Mouse (Mus musculus): Measurements from ENCODE around the gene Atic. TPM values are rescaled to one million over a fixed set of nuclear protein-coding genes. Genes with fewer than 3 reads are reported as not detected.

Gene Atic
- polyA plus RNA-seq, 1 experiment from 2014 or later = 64.2 TPM

DNA sequence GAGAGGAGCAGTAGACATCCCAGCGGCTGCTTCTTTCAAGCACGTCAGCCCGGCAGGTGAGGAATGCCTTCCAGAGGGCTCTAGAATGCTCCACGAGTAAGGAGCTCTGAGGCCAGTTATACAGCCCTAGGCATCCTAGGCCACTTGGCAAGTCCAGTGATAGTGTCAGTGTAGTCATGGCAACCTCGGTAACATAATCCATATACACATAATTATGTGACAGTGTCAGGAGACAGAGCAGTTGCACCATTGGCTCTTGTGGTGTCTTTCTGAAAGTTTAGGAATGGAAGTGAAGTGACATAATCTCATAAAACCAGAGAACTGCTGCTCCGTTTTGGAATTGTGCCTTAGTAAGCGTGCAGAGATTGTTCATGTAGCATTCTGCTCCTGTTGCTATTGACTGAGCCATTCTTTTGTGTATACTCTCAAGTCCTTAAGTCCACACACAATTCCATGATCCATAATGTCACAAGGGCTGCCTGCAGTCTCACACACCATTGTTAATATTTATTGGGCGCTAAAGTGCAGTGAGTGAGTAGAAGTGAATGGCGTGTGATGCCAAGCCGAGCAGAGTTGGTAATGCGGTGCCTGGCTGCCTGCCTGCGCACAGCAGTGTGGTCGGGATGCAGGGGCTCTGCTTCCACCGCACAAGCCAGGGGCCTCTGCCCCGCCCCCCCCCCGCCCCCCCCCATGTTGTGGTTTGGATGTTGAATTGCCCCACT, 11.1 kb downstream of the Atic start:
- no peaks in the 10 kb centered on the region for H3K4me1 ChIP-seq (replicated peaks)
- 83% methylated on average over 16 of the region's 16 CpGs for WGBS
- no peak overlapping the region for H3K27ac ChIP-seq
- H3K9me3 ChIP-seq = no peaks in the 10 kb centered on the region
- no peak overlapping the region for H3K4me2 ChIP-seq
- no peak overlapping the region for H3K4me3 ChIP-seq (replicated peaks)
- no peak overlapping the region for H3K9ac ChIP-seq (replicated peaks)
- ATAC-seq (ENCODE audit: insufficient number of reproducible peaks, insufficient read depth, low FRiP score, low TSS enrichment, low read depth) = no peak
- H3K27me3 ChIP-seq = no peaks in the 10 kb centered on the region
- peaks cover 94% of the 10 kb centered on the region for H3K36me3 ChIP-seq

DNA sequence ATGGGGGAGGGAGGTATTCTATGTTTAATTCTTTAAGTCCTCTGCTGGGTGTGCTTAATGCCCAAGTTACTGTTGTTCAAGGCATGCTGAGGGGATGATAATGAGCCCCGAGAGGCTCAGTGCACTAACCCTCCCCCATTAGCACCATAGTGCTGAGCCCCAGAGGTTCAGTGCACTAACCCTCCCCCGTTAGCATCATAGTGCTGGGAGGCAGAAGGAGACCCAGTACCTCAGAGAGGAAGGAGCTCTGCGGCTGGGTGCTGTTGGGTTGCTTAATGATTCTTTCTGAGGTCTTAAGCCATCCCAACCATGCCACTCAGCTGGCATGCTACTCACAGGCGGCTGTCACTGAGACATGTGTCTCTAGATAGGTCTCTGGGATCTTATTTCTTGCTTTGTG, 13.2 kb downstream of the Atic start:
- Histone ChIP-seq H3K27me3 (no peaks in the 10 kb centered on the region), H3K9me3 (no peaks in the 10 kb centered on the region), H3K4me3 (replicated peaks) (no peak overlapping the region), H3K36me3 (peaks cover 89% of the 10 kb centered on the region), H3K9ac (replicated peaks) (no peak overlapping the region), H3K4me2 (no peak overlapping the region), H3K4me1 (replicated peaks) (no peaks in the 10 kb centered on the region), H3K27ac (no peak overlapping the region)
- 88% methylated on average over 4 of the region's 4 CpGs for WGBS
- no peak for ATAC-seq (ENCODE audit: insufficient number of reproducible peaks, insufficient read depth, low FRiP score, low TSS enrichment, low read depth)

DNA sequence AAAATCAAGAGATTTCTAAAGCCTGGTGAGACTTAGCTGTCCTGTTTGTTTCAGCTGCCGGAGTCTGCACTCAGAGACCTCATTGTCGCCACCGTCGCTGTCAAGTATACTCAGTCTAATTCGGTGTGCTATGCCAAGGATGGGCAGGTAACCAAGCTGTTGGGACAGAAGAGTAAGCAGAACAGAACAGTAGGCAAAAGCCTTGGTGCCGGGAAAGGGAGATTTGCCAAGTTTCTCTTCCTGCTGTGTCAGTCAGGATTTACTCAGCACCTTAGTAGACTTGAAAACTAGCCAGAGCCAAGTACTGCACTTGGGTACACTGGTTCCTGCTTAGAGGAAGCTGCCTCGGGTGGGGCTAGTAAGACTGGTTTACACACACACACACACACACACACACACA, 19.0 kb downstream of the Atic start:
- H3K4me3 ChIP-seq (replicated peaks) = no peak overlapping the region
- H3K27ac ChIP-seq = no peak overlapping the region
- no peak overlapping the region for H3K4me2 ChIP-seq
- H3K4me1 ChIP-seq (replicated peaks) = no peaks in the 10 kb centered on the region
- H3K27me3 ChIP-seq = no peaks in the 10 kb centered on the region
- 95% methylated on average over 7 of the region's 7 CpGs for WGBS
- no peak for ATAC-seq (ENCODE audit: insufficient number of reproducible peaks, insufficient read depth, low FRiP score, low TSS enrichment, low read depth)
- peaks cover 90% of the 10 kb centered on the region for H3K36me3 ChIP-seq
- H3K9ac ChIP-seq (replicated peaks) = no peak overlapping the region
- H3K9me3 ChIP-seq = no peaks in the 10 kb centered on the region

DNA sequence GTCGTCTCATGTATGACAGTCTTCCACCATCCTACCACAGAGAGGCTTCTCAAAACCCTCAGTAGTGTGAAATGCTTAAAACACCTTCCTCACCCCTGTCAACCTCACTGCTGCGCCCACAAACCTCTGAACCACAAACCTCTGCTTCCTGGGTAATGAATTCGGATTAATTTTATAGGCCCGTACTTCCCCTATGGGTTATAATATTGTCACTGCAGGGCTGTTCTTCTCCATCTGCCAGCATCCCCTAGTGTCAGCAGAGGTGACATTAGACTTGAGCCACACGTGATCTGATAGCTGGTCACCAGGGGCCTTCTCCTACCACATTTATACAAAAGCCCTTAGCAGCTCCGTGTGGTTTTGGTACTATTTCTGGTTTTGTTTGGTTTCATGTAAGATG, 19.9 kb downstream of the Atic start:
- Histone ChIP-seq H3K27me3 (no peaks in the 10 kb centered on the region), H3K4me3 (replicated peaks) (no peak overlapping the region), H3K4me2 (no peak overlapping the region), H3K9ac (replicated peaks) (no peak overlapping the region), H3K36me3 (peaks cover 81% of the 10 kb centered on the region), H3K4me1 (replicated peaks) (no peaks in the 10 kb centered on the region), H3K9me3 (no peaks in the 10 kb centered on the region), H3K27ac (no peak overlapping the region)
- no peak for ATAC-seq (ENCODE audit: insufficient number of reproducible peaks, insufficient read depth, low FRiP score, low TSS enrichment, low read depth)
- 92% methylated on average over 6 of the region's 6 CpGs for WGBS

DNA sequence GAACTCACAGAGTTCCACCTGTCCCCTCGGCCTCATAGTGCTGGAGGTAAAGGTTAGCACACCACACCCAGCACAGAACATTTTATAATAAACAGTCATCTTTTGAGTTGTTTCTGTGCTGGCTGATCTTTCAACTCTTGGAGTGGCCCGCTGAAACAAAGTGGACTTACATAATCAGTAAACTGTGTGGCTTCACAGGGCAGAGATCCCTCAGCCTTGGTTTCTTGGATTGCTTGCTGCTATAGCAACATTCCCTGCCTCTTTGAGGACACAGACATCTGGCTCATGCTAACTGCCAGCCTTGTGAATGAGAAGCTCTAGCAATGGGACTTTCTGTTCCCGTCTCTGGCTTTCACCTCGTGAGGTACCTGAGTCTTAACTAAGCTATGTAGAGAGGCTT, 22.6 kb downstream of the Atic start:
- 89% methylated on average over 4 of the region's 4 CpGs for WGBS
- no peak overlapping the region for H3K4me2 ChIP-seq
- peaks cover 64% of the 10 kb centered on the region for H3K36me3 ChIP-seq

DNA sequence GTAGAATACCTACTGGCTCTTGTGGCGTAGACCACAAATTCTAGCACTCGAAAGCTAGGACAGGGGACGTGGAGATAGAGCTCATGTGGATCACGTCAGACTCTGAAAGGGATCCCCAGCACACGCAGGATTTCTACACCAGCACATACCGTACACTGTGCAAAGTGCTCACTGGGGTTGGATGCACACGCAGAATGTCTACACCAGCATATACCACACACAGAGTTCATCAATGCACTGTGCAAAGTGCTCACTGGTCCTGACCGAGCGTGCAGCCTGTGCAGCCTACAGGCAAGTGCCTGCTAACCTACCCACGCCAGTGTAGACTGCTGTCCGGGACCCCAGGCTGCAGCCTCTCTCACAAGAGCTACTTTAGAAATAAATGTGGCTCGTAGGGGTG, 23.5 kb downstream of the Atic start:
- Histone ChIP-seq H3K4me3 (replicated peaks) (no peak overlapping the region), H3K4me2 (no peak overlapping the region), H3K9me3 (no peaks in the 10 kb centered on the region), H3K36me3 (peaks cover 68% of the 10 kb centered on the region), H3K27me3 (no peaks in the 10 kb centered on the region), H3K4me1 (replicated peaks) (no peaks in the 10 kb centered on the region), H3K27ac (no peak overlapping the region), H3K9ac (replicated peaks) (no peak overlapping the region)
- ATAC-seq (ENCODE audit: insufficient number of reproducible peaks, insufficient read depth, low FRiP score, low TSS enrichment, low read depth) = no peak
- WGBS = 93% methylated on average over 12 of the region's 12 CpGs

More for the DNA sequence above, 22.6 kb downstream of the Atic start:
- Histone ChIP-seq H3K27me3 (no peaks in the 10 kb centered on the region), H3K9ac (replicated peaks) (no peak overlapping the region), H3K9me3 (no peaks in the 10 kb centered on the region), H3K27ac (no peak overlapping the region), H3K4me1 (replicated peaks) (no peaks in the 10 kb centered on the region), H3K4me3 (replicated peaks) (no peak overlapping the region)
- no peak for ATAC-seq (ENCODE audit: insufficient number of reproducible peaks, insufficient read depth, low FRiP score, low TSS enrichment, low read depth)

DNA sequence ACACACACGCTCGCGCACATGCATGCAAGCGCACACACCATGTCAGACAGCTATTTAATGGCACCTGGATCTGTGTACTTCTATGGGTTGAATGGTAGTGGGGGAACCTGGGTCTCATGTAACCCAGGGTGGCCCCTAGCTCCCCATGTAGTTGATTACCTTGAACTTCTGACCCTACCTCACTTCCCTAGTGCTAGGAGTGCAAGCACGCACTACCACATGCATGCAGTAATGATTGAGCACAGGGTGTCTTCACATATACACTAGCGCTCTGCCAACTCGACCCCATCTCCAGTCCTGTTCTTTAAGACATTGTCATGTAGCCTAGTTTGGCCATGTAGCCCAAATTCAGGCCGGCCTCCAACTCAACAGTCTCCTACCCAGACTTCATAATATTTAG, 26.4 kb downstream of the Atic start:
- no peak for ATAC-seq (ENCODE audit: insufficient number of reproducible peaks, insufficient read depth, low FRiP score, low TSS enrichment, low read depth)
- H3K9ac ChIP-seq (replicated peaks) = no peak overlapping the region
- H3K4me1 ChIP-seq (replicated peaks) = no peaks in the 10 kb centered on the region
- no peak overlapping the region for H3K4me3 ChIP-seq (replicated peaks)
- H3K27ac ChIP-seq = no peak overlapping the region
- H3K4me2 ChIP-seq = no peak overlapping the region
- no peaks in the 10 kb centered on the region for H3K9me3 ChIP-seq
- 90% methylated on average over 8 of the region's 8 CpGs for WGBS
- no peaks in the 10 kb centered on the region for H3K27me3 ChIP-seq
- H3K36me3 ChIP-seq = peaks cover 69% of the 10 kb centered on the region

DNA sequence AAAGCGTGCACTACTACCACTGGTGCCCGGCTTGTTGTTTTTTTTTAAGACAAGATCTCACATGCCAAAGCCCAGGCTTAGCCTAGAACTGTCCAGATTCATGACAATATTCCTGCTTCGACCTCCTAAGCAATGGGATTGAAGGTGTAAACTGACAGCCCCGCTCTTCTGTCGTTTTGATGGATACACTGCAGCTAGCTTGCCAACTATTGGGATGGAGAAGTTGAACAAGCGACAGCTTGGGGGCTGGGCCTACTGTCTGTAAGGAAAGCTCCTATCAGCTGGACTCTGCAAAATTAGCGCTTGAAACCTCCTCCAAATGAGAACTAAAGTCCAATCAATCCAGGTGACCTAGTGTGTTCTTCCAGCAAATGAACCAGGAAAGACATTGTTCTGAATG, 26.9 kb downstream of the Atic start:
- Histone ChIP-seq H3K4me1 (replicated peaks) (no peaks in the 10 kb centered on the region), H3K4me3 (replicated peaks) (no peak overlapping the region), H3K27me3 (no peaks in the 10 kb centered on the region), H3K27ac (no peak overlapping the region), H3K9me3 (no peaks in the 10 kb centered on the region), H3K9ac (replicated peaks) (no peak overlapping the region), H3K4me2 (no peak overlapping the region), H3K36me3 (peaks cover 69% of the 10 kb centered on the region)
- WGBS = 91% methylated on average over 7 of the region's 7 CpGs
- ATAC-seq (ENCODE audit: insufficient number of reproducible peaks, insufficient read depth, low FRiP score, low TSS enrichment, low read depth) = no peak

DNA sequence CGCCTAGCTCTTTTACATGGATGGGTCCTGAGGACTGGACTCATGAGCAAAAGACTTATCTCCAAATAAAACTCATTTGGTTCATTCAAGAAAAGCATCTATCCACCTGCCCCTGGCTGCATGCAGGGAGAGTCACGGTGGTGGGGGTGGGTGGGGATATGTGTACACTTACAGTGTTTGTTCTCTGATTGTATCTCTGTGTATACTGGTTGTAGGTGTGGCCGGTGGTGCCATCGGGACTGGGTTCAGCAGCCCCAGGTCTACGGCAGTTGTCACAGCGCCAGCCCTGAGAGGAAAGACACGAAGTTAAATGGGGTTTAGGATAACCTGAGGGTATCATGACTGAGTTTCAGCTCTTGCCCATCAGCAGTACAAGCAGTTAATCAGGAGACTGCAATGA, 29.7 kb downstream of the Atic start:
- Histone ChIP-seq H3K9ac (replicated peaks) (no peak overlapping the region), H3K36me3 (peaks cover 78% of the 10 kb centered on the region), H3K27ac (no peak overlapping the region), H3K27me3 (no peaks in the 10 kb centered on the region), H3K4me2 (no peak overlapping the region), H3K4me3 (replicated peaks) (no peak overlapping the region), H3K4me1 (replicated peaks) (no peaks in the 10 kb centered on the region), H3K9me3 (no peaks in the 10 kb centered on the region)
- WGBS = 93% methylated on average over 7 of the region's 7 CpGs
- ATAC-seq (ENCODE audit: insufficient number of reproducible peaks, insufficient read depth, low FRiP score, low TSS enrichment, low read depth) = no peak

DNA sequence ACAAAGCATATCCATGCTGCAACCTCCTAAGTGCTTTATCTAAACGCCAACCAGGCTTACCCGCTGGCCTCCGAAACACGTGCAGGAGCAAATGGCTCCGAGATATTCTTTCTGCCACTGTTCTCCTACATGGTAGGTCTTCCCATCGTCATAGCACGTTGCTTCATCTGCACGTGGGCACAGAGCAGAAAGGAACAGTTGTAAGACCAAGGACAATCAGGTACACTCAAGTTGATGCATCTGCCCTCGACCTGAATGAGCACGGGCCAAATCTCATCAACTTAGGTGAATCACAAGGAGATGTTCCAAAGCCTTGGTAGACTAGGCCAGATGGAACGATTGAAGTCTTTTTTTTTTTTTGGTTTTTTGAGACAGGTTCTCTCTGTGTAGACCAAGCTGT, 33.1 kb downstream of the Atic start:
- H3K9me3 ChIP-seq = no peaks in the 10 kb centered on the region
- H3K4me3 ChIP-seq (replicated peaks) = no peak overlapping the region
- no peaks in the 10 kb centered on the region for H3K4me1 ChIP-seq (replicated peaks)
- no peaks in the 10 kb centered on the region for H3K27me3 ChIP-seq
- no peak overlapping the region for H3K4me2 ChIP-seq
- ATAC-seq (ENCODE audit: insufficient number of reproducible peaks, insufficient read depth, low FRiP score, low TSS enrichment, low read depth) = no peak
- no peak overlapping the region for H3K9ac ChIP-seq (replicated peaks)
- peaks cover 98% of the 10 kb centered on the region for H3K36me3 ChIP-seq
- WGBS = 94% methylated on average over 11 of the region's 11 CpGs
- H3K27ac ChIP-seq = no peak overlapping the region

DNA sequence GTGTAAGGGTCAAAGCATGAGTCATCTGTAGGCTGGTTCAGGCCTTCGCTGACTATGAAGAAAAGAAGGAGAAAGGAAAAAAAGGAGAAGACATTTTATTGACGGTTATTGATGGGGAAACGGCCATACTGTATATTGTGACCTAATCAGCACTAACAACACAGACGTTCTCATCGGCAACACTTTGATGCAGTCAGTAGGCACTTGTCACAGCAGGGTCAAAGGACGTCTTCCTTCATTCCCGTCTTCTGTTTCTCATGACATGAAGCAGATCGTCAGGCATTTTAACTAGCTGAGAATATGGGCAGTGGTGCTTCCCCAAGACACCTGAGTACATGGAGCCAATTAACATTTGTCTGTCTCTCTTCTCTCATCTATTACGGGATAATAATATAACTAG, 36.2 kb downstream of the Atic start:
- H3K4me3 ChIP-seq (replicated peaks) = no peak overlapping the region
- H3K4me1 ChIP-seq (replicated peaks) = no peaks in the 10 kb centered on the region
- H3K9me3 ChIP-seq = no peaks in the 10 kb centered on the region
- no peak overlapping the region for H3K27ac ChIP-seq
- H3K27me3 ChIP-seq = no peaks in the 10 kb centered on the region
- ATAC-seq (ENCODE audit: insufficient number of reproducible peaks, insufficient read depth, low FRiP score, low TSS enrichment, low read depth) = no peak
- WGBS = 94% methylated on average over 9 of the region's 9 CpGs
- H3K36me3 ChIP-seq = peaks cover 98% of the 10 kb centered on the region
- no peak overlapping the region for H3K4me2 ChIP-seq
- no peak overlapping the region for H3K9ac ChIP-seq (replicated peaks)

DNA sequence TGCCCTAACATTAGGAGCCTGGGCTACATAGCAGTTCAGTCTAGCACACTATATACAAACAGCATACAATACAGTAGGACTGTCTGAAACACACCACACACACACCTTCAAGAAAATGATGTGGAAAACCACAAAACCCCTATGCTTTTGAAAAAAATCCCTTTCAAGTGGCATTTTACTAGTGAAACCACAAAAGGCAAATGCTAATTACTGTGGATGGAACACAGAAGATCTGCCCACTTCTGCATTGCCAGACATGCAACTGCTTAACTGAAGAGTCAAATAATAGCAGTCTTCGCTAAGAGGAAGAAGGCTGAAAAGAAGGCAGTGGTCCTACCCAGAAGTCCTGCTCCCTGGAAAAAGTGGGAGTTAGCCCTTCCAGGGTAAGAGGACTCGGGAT, 37.3 kb downstream of the Atic start:
- Histone ChIP-seq H3K36me3 (peaks cover 98% of the 10 kb centered on the region), H3K4me2 (no peak overlapping the region), H3K27ac (no peak overlapping the region), H3K4me3 (replicated peaks) (no peak overlapping the region), H3K27me3 (no peaks in the 10 kb centered on the region), H3K9me3 (no peaks in the 10 kb centered on the region), H3K4me1 (replicated peaks) (no peaks in the 10 kb centered on the region), H3K9ac (replicated peaks) (no peak overlapping the region)
- 96% methylated on average over 2 of the region's 2 CpGs for WGBS
- ATAC-seq (ENCODE audit: insufficient number of reproducible peaks, insufficient read depth, low FRiP score, low TSS enrichment, low read depth) = no peak
